Mouse (Mus musculus) CH12.LX (cell line): ENCODE data around the gene Olfr1058. TPM values are rescaled to one million over a fixed set of nuclear protein-coding genes. Genes with fewer than 3 reads are reported as not detected.
"Not testable (repeated sequence)": the region's sequence is repeated elsewhere in the genome, so short reads cannot be mapped to it uniquely, and the experiment has no call there.

Experiments used
- DNase-seq: peaks from one replicate; pipeline ENCODE4 v3.0.0-alpha.2; 2013; ENCODE audit errors: extremely low read depth
- H3K27ac ChIP-seq: 2 replicates; pipeline ENCODE4 v1.5.1; 2012; ENCODE audit warnings: low read depth, mild to moderate bottlenecking, control low read depth, moderate library complexity; ENCODE audit not compliant: insufficient read depth
- H3K27me3 ChIP-seq: replicated peaks from 2 replicates; pipeline ENCODE3; 2012; ENCODE audit warnings: inconsistent platforms
- H3K36me3 ChIP-seq, 2 experiments: replicated peaks in 1 of 2; 2 replicates each; pipeline versions ENCODE3 to v1.6.1; 2012; ENCODE audit warnings: inconsistent platforms in 1 of 2, low read length in 1 of 2, mild to moderate bottlenecking in 1 of 2, mixed read lengths in 1 of 2, moderate library complexity in 1 of 2; ENCODE audit not compliant: control insufficient read depth in 1 of 2, insufficient read depth in 1 of 2
- H3K4me1 ChIP-seq, 2 experiments: 2 replicates each; pipeline ENCODE4 v1.6.1; 2012; ENCODE audit warnings: inconsistent platforms in 1 of 2, moderate library complexity in 1 of 2; ENCODE audit not compliant: insufficient read depth in 2 of 2, control insufficient read depth in 1 of 2
- H3K4me2 ChIP-seq: 2 replicates; pipeline ENCODE4 v1.6.1; 2012; ENCODE audit warnings: low read depth, mild to moderate bottlenecking, control low read depth; ENCODE audit not compliant: poor library complexity, insufficient read depth, severe bottlenecking
- H3K4me3 ChIP-seq, 3 experiments: fragments of 150-350 bp in 1 of 3; sonication (generic) in 1 of 3; replicated peaks in 1 of 3; 2 replicates each; pipeline versions ENCODE3 to v1.5.1; 2011 to 2012; ENCODE audit warnings: low read depth in 2 of 3, low read length in 2 of 3, mild to moderate bottlenecking in 2 of 3, moderate library complexity in 2 of 3, control low read depth in 1 of 3, improper control_type of control experiment in 1 of 3, inconsistent platforms in 1 of 3, mixed read lengths in 1 of 3; ENCODE audit not compliant: poor library complexity in 1 of 3
- H3K79me2 ChIP-seq: replicated peaks from 2 replicates; pipeline ENCODE4 v1.6.1; 2012; ENCODE audit warnings: mild to moderate bottlenecking, moderate library complexity; ENCODE audit not compliant: control insufficient read depth, poor library complexity, insufficient read depth, severe bottlenecking; ENCODE audit errors: extremely low read depth
- H3K9ac ChIP-seq: 2 replicates; pipeline ENCODE4 v1.6.1; 2012; ENCODE audit warnings: low read depth, mild to moderate bottlenecking, control low read depth, moderate library complexity; ENCODE audit not compliant: insufficient read depth
- H3K9me3 ChIP-seq: replicated peaks from 2 replicates; pipeline ENCODE3; 2012; ENCODE audit warnings: low read length, inconsistent platforms, mixed read lengths
- E2F4 ChIP-seq: IDR thresholded peaks from 2 replicates; pipeline ENCODE4 v1.6.1; 2011; ENCODE audit warnings: low read depth, low read length, improper control_type of control experiment; ENCODE audit not compliant: insufficient replicate concordance
- ELF1 ChIP-seq: IDR thresholded peaks from 2 replicates; pipeline ENCODE4 v1.6.1; 2014; ENCODE audit warnings: low read depth, mild to moderate bottlenecking, inconsistent platforms, low read length, improper control_type of control experiment
- EP300 ChIP-seq: IDR thresholded peaks from 2 replicates; pipeline ENCODE4 v1.6.1; 2011; ENCODE audit warnings: low read length, improper control_type of control experiment
- ETS1 ChIP-seq: conservative IDR thresholded peaks from 2 replicates; pipeline ENCODE4 v1.6.1; 2012; ENCODE audit warnings: low read depth, mild to moderate bottlenecking, inconsistent platforms, low read length, improper control_type of control experiment, moderate library complexity
- GABPA ChIP-seq: IDR thresholded peaks from 2 replicates; pipeline ENCODE4 v1.6.1; 2012; ENCODE audit warnings: low read depth, low read length, improper control_type of control experiment, inconsistent platforms; ENCODE audit not compliant: insufficient replicate concordance
- IRF4 ChIP-seq: IDR thresholded peaks from 2 replicates; pipeline ENCODE4 v1.6.1; 2014; ENCODE audit warnings: low read depth, mild to moderate bottlenecking, inconsistent platforms, low read length, improper control_type of control experiment
- JUN ChIP-seq: IDR thresholded peaks from 2 replicates; pipeline ENCODE4 v1.6.1; 2011; ENCODE audit warnings: low read depth, mild to moderate bottlenecking, low read length, improper control_type of control experiment, moderate library complexity; ENCODE audit not compliant: insufficient read depth
- MYC ChIP-seq: IDR thresholded peaks from 2 replicates; pipeline ENCODE4 v1.6.1; 2011; ENCODE audit warnings: low read depth, mild to moderate bottlenecking, improper control_type of control experiment, low read length
- NRF1 ChIP-seq: IDR thresholded peaks from 2 replicates; pipeline ENCODE4 v1.6.1; 2014; ENCODE audit warnings: low read depth, mild to moderate bottlenecking, inconsistent platforms, low read length, improper control_type of control experiment, moderate library complexity
- RCOR1 ChIP-seq: conservative IDR thresholded peaks from 2 replicates; pipeline ENCODE4 v1.6.1; 2012; ENCODE audit warnings: low read depth, mild to moderate bottlenecking, inconsistent platforms, low read length, improper control_type of control experiment
- TBP ChIP-seq: conservative IDR thresholded peaks from 2 replicates; pipeline ENCODE4 v1.6.1; 2011; ENCODE audit warnings: low read depth, low read length, improper control_type of control experiment
- UBTF ChIP-seq: IDR thresholded peaks from 2 replicates; pipeline ENCODE4 v1.6.1; 2012; ENCODE audit warnings: low read depth, mild to moderate bottlenecking, inconsistent platforms, low read length, improper control_type of control experiment, moderate library complexity
- USF1 ChIP-seq: IDR thresholded peaks from 2 replicates; pipeline ENCODE4 v1.6.1; 2014; ENCODE audit warnings: low read depth, mild to moderate bottlenecking, inconsistent platforms, low read length, improper control_type of control experiment
- USF2 ChIP-seq: conservative IDR thresholded peaks from 2 replicates; pipeline ENCODE4 v1.6.1; 2011; ENCODE audit warnings: low read depth, low read length, improper control_type of control experiment
- dilution Hi-C: fragments of 300-500 bp; cut with MboI; formaldehyde crosslinking; loops from 2 replicates; pipeline ENCODE4 v1.14.3; 2020; ENCODE audit warnings: low sequenced_read_pairs; ENCODE audit not compliant: extremely low pct_unique_long_range_greater_than_20kb, extremely low pct_ligation_motif_present
- in situ Hi-C: fragments of 300-500 bp; cut with MboI; formaldehyde crosslinking; loops from 3 replicates; pipeline ENCODE4 v1.14.3; 2019; ENCODE audit warnings: low sequenced_read_pairs, low pct_ligation_motif_present, low pct_unique_long_range_greater_than_20kb, mixed read lengths
- polyA plus RNA-seq: library from polyadenylated mRNA; unstranded; fragments of >175 nt; gene quantifications from 2 replicates; pipeline ENCODE4 v1.2.1, GENCODE M21; 2012; ENCODE audit warnings: low read depth; ENCODE audit not compliant: insufficient read length
- total RNA-seq, 2 experiments: library from RNA; depleted of rRNA; stranded (reverse); fragments of 300-350 nt in 1 of 2; fragments of >200 nt in 1 of 2; gene quantifications; 2 replicates each; pipeline ENCODE4 v1.2.3; 2012 to 2014

The Olfr1058 gene
- total and polyA plus RNA-seq, 3 experiments: not detected

DNA sequence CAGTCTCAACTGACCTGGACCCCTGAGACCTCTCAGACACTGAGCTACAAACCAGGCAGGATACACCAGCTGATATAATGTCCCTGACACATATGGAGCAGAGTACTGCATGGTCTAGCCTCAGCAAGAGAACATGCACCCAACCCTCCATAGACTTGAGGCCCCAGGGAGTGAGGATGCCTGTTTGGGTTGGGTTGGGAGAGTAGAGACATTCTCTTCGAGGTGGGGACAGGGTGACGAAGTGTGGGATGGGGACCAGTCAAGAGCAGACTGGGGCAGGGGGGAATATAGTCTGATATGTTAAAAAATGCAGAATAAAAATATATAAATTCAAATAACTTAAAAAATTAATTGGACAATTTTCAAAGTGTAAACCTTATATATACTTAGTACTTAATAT is 6.8 kb upstream of the Olfr1058 start:
- Histone ChIP-seq H3K79me2 (no peaks in the 10 kb centered on the region), H3K4me3 (no peak overlapping the region), H3K4me2 (no peak overlapping the region), H3K36me3 (no peaks in the 10 kb centered on the region), H3K27me3 (no peaks in the 10 kb centered on the region), H3K27ac (no peak overlapping the region), H3K4me1 (no peaks in the 10 kb centered on the region)
- in situ Hi-C loops: no loop called here
- dilution Hi-C loops: no loop called here
- DNase-seq: no peak
- TF ChIP-seq UBTF: no peak
- TF ChIP-seq EP300: no peak
- TF ChIP-seq ETS1: no peak
- TF ChIP-seq NRF1: no peak
- TF ChIP-seq, all 38 proteins: peak for 0
- H3K9me3 ChIP-seq: peaks cover 4% of the 10 kb centered on the region
- H3K9ac ChIP-seq: no peak overlapping the region

GRCm38 (mm10) chr2:86378293-86378692 is 10.1 kb downstream of the Olfr1058 start, which contains the start of gene Olfr1057:
Olfr1057 (minus strand) TSS chr2:86378393.
- H3K27me3 ChIP-seq: no peaks in the 10 kb centered on the region
- no peaks in the 10 kb centered on the region for H3K36me3 ChIP-seq
- no peak within 1 kb of the TSS for H3K27ac ChIP-seq
- H3K79me2 ChIP-seq: no peaks in the 10 kb centered on the region
- no peak within 1 kb of the TSS for H3K9ac ChIP-seq
- no peaks in the 10 kb centered on the region for H3K4me1 ChIP-seq
- TF ChIP-seq ELF1: no peak
- no peak for TF ChIP-seq USF2
- no peak for TF ChIP-seq RCOR1
- TF ChIP-seq IRF4: no peak
- TF ChIP-seq JUN: no peak
- no peak for TF ChIP-seq GABPA
- no peak for TF ChIP-seq USF1
- no peak for TF ChIP-seq E2F4
- no peak for TF ChIP-seq TBP
- no peak for TF ChIP-seq MYC
- TF ChIP-seq NRF1: no peak
- H3K4me2 ChIP-seq: no peak within 1 kb of the TSS
- no peak within 1 kb of the TSS for H3K4me3 ChIP-seq
- no peak for DNase-seq
- peaks cover 4% of the 10 kb centered on the region for H3K9me3 ChIP-seq
- dilution Hi-C loops (no loop called here), in situ Hi-C loops (no loop called here)

DNA sequence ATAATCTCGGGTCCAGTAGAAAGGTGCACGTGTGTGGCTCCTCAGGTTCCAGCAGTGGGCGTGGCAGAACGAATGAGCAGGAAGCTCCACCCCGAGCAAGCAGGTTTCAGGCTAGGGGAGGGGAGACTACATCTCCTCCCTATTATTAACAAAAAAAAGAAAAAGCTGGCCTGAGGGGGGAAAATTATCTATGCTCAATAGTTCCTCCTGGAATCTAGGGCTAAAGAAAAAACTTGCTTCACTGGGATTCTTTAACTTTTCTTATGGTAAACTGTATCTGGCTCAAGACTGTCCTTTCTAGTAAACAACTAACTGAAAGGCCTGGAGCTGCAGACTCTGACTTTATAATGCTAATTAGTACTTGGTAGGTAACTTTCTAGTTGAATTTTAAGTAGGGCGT is 22.0 kb downstream of the Olfr1058 start:
- H3K36me3 ChIP-seq, dilution Hi-C loops, H3K4me3 ChIP-seq, H3K9ac ChIP-seq, H3K4me1 ChIP-seq, DNase-seq, H3K27me3 ChIP-seq, H3K9me3 ChIP-seq, H3K4me2 ChIP-seq, H3K27ac ChIP-seq, in situ Hi-C loops, H3K79me2 ChIP-seq: not testable (repeated sequence)
